7 mouse cellular contexts compared by ENCODE assay signal in genomic region chr2:20894100-20894690, GRCm38 (mm10).
DNase-seq lines count a peak whose midpoint lies in the region; ATAC-seq and TF ChIP-seq lines count a peak whose summit lies in the region.

No protein-coding gene starts in this region.

- H3K4me2 ChIP-seq in hindbrain, embryonic 11.5 days (replicated peaks; ENCODE audit: low read depth, low read length): no peak overlapping the region
- no peak overlapping the region for H3K4me2 ChIP-seq in lung, embryonic 14.5 days

- no peaks in the 10 kb centered on the region for H3K27me3 ChIP-seq in hindbrain, embryonic 11.5 days (ENCODE audit: control insufficient read depth, insufficient read depth, low read length)
- no peaks in the 10 kb centered on the region for H3K27me3 ChIP-seq in lung, embryonic 14.5 days (ENCODE audit: insufficient read depth, low read length)

- WGBS in hindbrain, embryonic 11.5 days: 51% methylated on average over 5 of the region's 5 CpGs
- WGBS in lung, embryonic 14.5 days: 33% methylated on average over 5 of the region's 5 CpGs

- no peak overlapping the region for H3K9ac ChIP-seq in hindbrain, embryonic 11.5 days (ENCODE audit: low read depth, low read length)
- no peak overlapping the region for H3K9ac ChIP-seq in lung, embryonic 14.5 days

- no peak overlapping the region for H3K4me3 ChIP-seq in hindbrain, embryonic 11.5 days (ENCODE audit: low read depth, low read length)
- H3K4me3 ChIP-seq in lung, embryonic 14.5 days (ENCODE audit: low read depth, low read length): no peak overlapping the region

- no peaks in the 10 kb centered on the region for H3K9me3 ChIP-seq in hindbrain, embryonic 11.5 days (ENCODE audit: control insufficient read depth, low read length)
- no peaks in the 10 kb centered on the region for H3K9me3 ChIP-seq in lung, embryonic 14.5 days (ENCODE audit: low read depth, low read length)

- peak; percentile 59 for ATAC-seq in hindbrain, embryonic 11.5 days (ENCODE audit: low FRiP score)
- peak; percentile 57; the same call in 1 of the 2 replicates for ATAC-seq in lung, embryonic 14.5 days (ENCODE audit: insufficient read depth)

- peak; percentile 17 to 25 for DNase-seq in B cell, adult 2 months
- DNase-seq in ES-CJ7 (ENCODE audit: low read depth, low spot score): peak; percentile 82
- DNase-seq in embryo, embryonic 10.5 days (ENCODE audit: low spot score): peak; percentile 66
- DNase-seq in hindbrain, embryonic 11.5 days (ENCODE audit: low spot score): peak; percentile 58
- DNase-seq in lung, embryonic 14.5 days: peak; percentile 61
- DNase-seq in retina, embryonic 14.5 days (ENCODE audit: low spot score): peak; percentile 68
- no peak for DNase-seq in urinary bladder, postnatal 10 days (ENCODE audit: low spot score)

- no peak overlapping the region for H3K27ac ChIP-seq in hindbrain, embryonic 11.5 days (ENCODE audit: low read depth, low read length)
- H3K27ac ChIP-seq in lung, embryonic 14.5 days (ENCODE audit: low read depth): no peak overlapping the region

- peak; percentile 58 for TF ChIP-seq CTCF in lung, embryonic 14.5 days (IDR thresholded peaks at IDR 0.05; ENCODE audit: low read depth)

- no peaks in the 10 kb centered on the region for H3K36me3 ChIP-seq in hindbrain, embryonic 11.5 days (ENCODE audit: control insufficient read depth, insufficient read depth, low read length)
- H3K36me3 ChIP-seq in lung, embryonic 14.5 days (ENCODE audit: insufficient read depth): no peaks in the 10 kb centered on the region

- no peaks in the 10 kb centered on the region for H3K4me1 ChIP-seq in hindbrain, embryonic 11.5 days (replicated peaks; ENCODE audit: control insufficient read depth, insufficient read depth, low read length)
- H3K4me1 ChIP-seq in lung, embryonic 14.5 days (ENCODE audit: insufficient read depth): no peaks in the 10 kb centered on the region
